Mouse (Mus musculus) ES-E14 (cell line): Measurements from ENCODE around the gene Prpf40b. TPM values are rescaled to one million over a fixed set of nuclear protein-coding genes. Genes with fewer than 3 reads are reported as not detected.

Experiments used
- DNase-seq: peaks from one replicate; pipeline ENCODE4 v3.0.0-alpha.2; 2013; ENCODE audit warnings: low read depth, low spot score
- H3K27ac ChIP-seq: 2 replicates; pipeline ENCODE4 v1.5.1; 2012; ENCODE audit warnings: low read depth, mild to moderate bottlenecking, low read length, moderate library complexity, mixed read lengths; ENCODE audit not compliant: poor library complexity, insufficient read depth, severe bottlenecking
- H3K36me3 ChIP-seq: 2 replicates; pipeline ENCODE4 v1.6.1; 2012; ENCODE audit warnings: mild to moderate bottlenecking, low read length, moderate library complexity, mixed read lengths; ENCODE audit not compliant: control insufficient read depth, poor library complexity, insufficient read depth, severe bottlenecking
- H3K4me1 ChIP-seq, 2 experiments: fragments of 150-350 bp in 1 of 2; sonication (generic) in 1 of 2; 2 replicates each; pipeline ENCODE4 v1.6.1; 2012; ENCODE audit warnings: low read length in 2 of 2, mild to moderate bottlenecking in 1 of 2, mixed read lengths in 1 of 2; ENCODE audit not compliant: control insufficient read depth in 2 of 2, insufficient read depth in 2 of 2, poor library complexity in 1 of 2
- H3K4me3 ChIP-seq, 2 experiments: fragments of 150-350 bp in 1 of 2; sonication (generic) in 1 of 2; 2 replicates each; pipeline ENCODE4 v1.5.1; 2012; ENCODE audit warnings: low read length in 2 of 2, low read depth in 1 of 2, mild to moderate bottlenecking in 1 of 2, mixed read lengths in 1 of 2; ENCODE audit not compliant: insufficient read depth in 1 of 2, poor library complexity in 1 of 2, severe bottlenecking in 1 of 2
- H3K9ac ChIP-seq: 2 replicates; pipeline ENCODE4 v1.6.1; 2012; ENCODE audit warnings: low read depth, mild to moderate bottlenecking, low read length, mixed read lengths; ENCODE audit not compliant: poor library complexity, insufficient read depth, severe bottlenecking
- H3K9me3 ChIP-seq: fragments of 150-350 bp; sonication (generic); 2 replicates; pipeline ENCODE4 v1.6.1; 2012; ENCODE audit warnings: low read depth, mild to moderate bottlenecking, low read length; ENCODE audit not compliant: control insufficient read depth, insufficient read depth
- CHD2 ChIP-seq: IDR thresholded peaks from 2 replicates; pipeline ENCODE4 v1.6.1; 2014; ENCODE audit warnings: mild to moderate bottlenecking, low read depth, low read length, inconsistent platforms
- HCFC1 ChIP-seq: IDR thresholded peaks from 2 replicates; pipeline ENCODE4 v1.6.1; 2012; ENCODE audit warnings: low read length, inconsistent platforms, borderline replicate concordance; ENCODE audit not compliant: insufficient read depth
- MAFK ChIP-seq: IDR thresholded peaks from 2 replicates; pipeline ENCODE4 v1.6.1; 2014; ENCODE audit warnings: mild to moderate bottlenecking, low read depth, low read length, inconsistent platforms; ENCODE audit not compliant: insufficient read depth
- ZC3H11A ChIP-seq: IDR thresholded peaks from 2 replicates; pipeline ENCODE4 v1.6.1; 2012; ENCODE audit warnings: low read depth, mild to moderate bottlenecking, inconsistent platforms, low read length, borderline replicate concordance
- ZNF384 ChIP-seq: IDR thresholded peaks from 2 replicates; pipeline ENCODE4 v1.6.1; 2012; ENCODE audit warnings: low read depth, low read length, inconsistent platforms
- in situ Hi-C, 2 experiments: fragments of 600-800 bp; cut with MboI; formaldehyde crosslinking; loops; one replicate each; pipeline ENCODE4 v1.15.1; 2025; ENCODE audit warnings: low sequenced_read_pairs in 2 of 2, inconsistent platforms in 1 of 2; ENCODE audit not compliant: unreplicated experiment in 2 of 2
- total RNA-seq: library from RNA; depleted of rRNA; stranded (reverse); fragments of 300-350 nt; gene quantifications from 2 replicates; pipeline ENCODE4 v1.2.3, GENCODE M21; 2012; rRNA removed

Gene Prpf40b
- total RNA-seq, 1 experiment = 42.4 TPM

DNA sequence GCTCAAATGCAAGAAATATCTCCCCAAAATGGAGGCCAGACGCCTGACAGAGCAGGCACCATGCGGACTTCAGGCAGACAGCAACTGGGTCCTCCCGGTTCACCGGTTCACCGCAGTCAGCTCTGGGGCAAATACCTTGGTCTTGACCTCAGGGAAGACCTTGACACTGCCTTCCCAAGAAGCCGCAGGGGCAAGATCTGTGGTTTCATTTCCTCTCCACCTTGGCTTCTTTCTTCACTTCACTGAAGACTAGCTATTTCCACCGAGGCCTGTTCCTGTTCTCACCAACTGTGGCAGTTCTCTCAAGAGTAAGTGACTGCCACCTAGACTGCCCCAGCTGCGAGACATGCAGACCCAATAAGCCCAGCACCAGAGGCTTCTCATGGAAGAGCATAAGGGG lies 70.0 kb downstream of the Prpf40b start:
- no peak for DNase-seq
- no peaks in the 10 kb centered on the region for H3K9me3 ChIP-seq
- in situ Hi-C loops = no loop called here
- H3K27ac ChIP-seq = no peak overlapping the region
- H3K36me3 ChIP-seq = no peaks in the 10 kb centered on the region
- peaks cover 3 to 7% of the 10 kb centered on the region in 2 experiments; a peak in 2 of 4 replicates for H3K4me1 ChIP-seq
- no peak for TF ChIP-seq ZC3H11A
- no peak for TF ChIP-seq MAFK
- TF ChIP-seq ZNF384 = no peak
- TF ChIP-seq CHD2 = no peak
- no peak for TF ChIP-seq HCFC1
- H3K4me3 ChIP-seq = no peak overlapping the region
- no peak overlapping the region; the same call in 1 of the 2 replicates for H3K9ac ChIP-seq

Other genes with a start within 250 kb of the Prpf40b start
- gene Prph, start 239.9 kb upstream of the Prpf40b start, total RNA-seq = 15.1 and 20.6 TPM in 2 replicates
- 27.8 and 32.1 TPM in 2 replicates for gene Troap, start 220.5 kb upstream of the Prpf40b start, total RNA-seq
- gene C1ql4, start 207.3 kb upstream of the Prpf40b start, total RNA-seq = 3.1 and 3.7 TPM in 2 replicates
- gene Dnajc22, start 201.9 kb upstream of the Prpf40b start, total RNA-seq = 8.6 and 16.7 TPM in 2 replicates
- 21.1 and 21.7 TPM in 2 replicates for gene Spats2, start 169.2 kb upstream of the Prpf40b start, total RNA-seq
- gene Kcnh3, start 70.2 kb upstream of the Prpf40b start, total RNA-seq = 2.9 and 6.6 TPM in 2 replicates
- gene Mcrs1, start 43.1 kb upstream of the Prpf40b start, total RNA-seq = 113 and 127 TPM in 2 replicates
- gene Fam186b, start 801 bp downstream of the Prpf40b start, total RNA-seq = 0.37 and 0.40 TPM in 2 replicates
- 13.4 and 16.8 TPM in 2 replicates for gene Fmnl3, start 75.4 kb downstream of the Prpf40b start, total RNA-seq
- gene Tmbim6, start 97.8 kb downstream of the Prpf40b start, total RNA-seq = 436 and 550 TPM in 2 replicates
- gene Nckap5l, start 162.7 kb downstream of the Prpf40b start, total RNA-seq = 5.9 and 6.3 TPM in 2 replicates
- 36.1 and 47.5 TPM in 2 replicates for gene Bcdin3d, start 179.6 kb downstream of the Prpf40b start, total RNA-seq
- 0.69 and 0.89 TPM in 2 replicates for gene Faim2, start 233.1 kb downstream of the Prpf40b start, total RNA-seq